Mouse (Mus musculus) adrenal gland, postnatal 4 days (tissue): Measurements from ENCODE around the gene Cpt1a. TPM values are rescaled to one million over a fixed set of nuclear protein-coding genes. Genes with fewer than 3 reads are reported as not detected.

ENCODE experiments used
- DNase-seq, 2 experiments: peaks; one replicate each; pipeline ENCODE4 v3.0.0; 2021 to 2022; ENCODE audit warnings: low spot score in 2 of 2, mixed read lengths in 2 of 2
- long read RNA-seq, 2 experiments: library from polyadenylated mRNA; stranded (forward); transcript quantifications; one replicate each; pipeline ENCODE4 v2.0.0; 2021
- total RNA-seq, 2 experiments: library from RNA; stranded (reverse); gene quantifications; 2 replicates each; pipeline ENCODE4 v1.2.3; 2021

The Cpt1a gene
- 100 to 1,000 TPM; 225 to 242 TPM for total RNA-seq
- long read RNA-seq, experiment 1, full-length matches to known transcripts = 32 of 58 reads
- long read RNA-seq, experiment 1, partial matches to known transcripts = 14 of 58 reads
- long read RNA-seq, experiment 1, other reads (novel, unspliced or antisense) = 12 of 58 reads
- long read RNA-seq, experiment 2, full-length matches to known transcripts = 77 of 162 reads
- long read RNA-seq, experiment 2, partial matches to known transcripts = 61 of 162 reads
- long read RNA-seq, experiment 2, other reads (novel, unspliced or antisense) = 24 of 162 reads

GRCm38 (mm10) chr19:3322261-3322969 lies at the start of gene Cpt1a:
TSS of gene Cpt1a (plus strand) at chr19:3322334.
- no peak for DNase-seq

- no peak for DNase-seq
These were observed 48.8 kb upstream of the Cpt1a start for GRCm38 (mm10) chr19:3273331-3273730.

- no peak for DNase-seq
These were observed 46.3 kb upstream of the Cpt1a start for GRCm38 (mm10) chr19:3275744-3276365.

GRCm38 (mm10) chr19:3281886-3282285 lies 40.2 kb upstream of the Cpt1a start:
- no peak for DNase-seq

GRCm38 (mm10) chr19:3282572-3283467 lies 39.3 kb upstream of the Cpt1a start, which contains the start of the genes Mrpl21 and Ighmbp2:
TSS of gene Mrpl21 (plus strand) at chr19:3282901.
TSS of gene Ighmbp2 (minus strand) at chr19:3283017.
- DNase-seq = peak; percentile 74 to 86

- no peak for DNase-seq
These were observed 33.1 kb upstream of the Cpt1a start for GRCm38 (mm10) chr19:3289006-3289405.

- peak; percentile 28 to 34 for DNase-seq
These were observed 30.1 kb upstream of the Cpt1a start for GRCm38 (mm10) chr19:3292028-3292427.

- no peak for DNase-seq
These were observed 29.1 kb upstream of the Cpt1a start for GRCm38 (mm10) chr19:3292993-3293392.

GRCm38 (mm10) chr19:3295245-3295644 lies 26.9 kb upstream of the Cpt1a start:
- DNase-seq = no peak

GRCm38 (mm10) chr19:3297034-3297433 lies 25.1 kb upstream of the Cpt1a start:
- no peak for DNase-seq

GRCm38 (mm10) chr19:3297775-3298174 lies 24.4 kb upstream of the Cpt1a start:
- DNase-seq = no peak

GRCm38 (mm10) chr19:3304017-3304416 lies 18.1 kb upstream of the Cpt1a start:
- no peak for DNase-seq

- no peak for DNase-seq
These were observed 14.8 kb upstream of the Cpt1a start for GRCm38 (mm10) chr19:3307175-3307949.

- DNase-seq = no peak
These were observed 2.8 kb upstream of the Cpt1a start for GRCm38 (mm10) chr19:3319341-3319740.

GRCm38 (mm10) chr19:3320086-3320485 lies 2.0 kb upstream of the Cpt1a start:
- no peak for DNase-seq

- DNase-seq = no peak
These were observed 1.3 kb upstream of the Cpt1a start for GRCm38 (mm10) chr19:3320801-3321200.

GRCm38 (mm10) chr19:3321617-3322016 lies 517 bp upstream of the Cpt1a start:
- peak; percentile 50 to 69 for DNase-seq

GRCm38 (mm10) chr19:3323201-3323621 lies 1.1 kb downstream of the Cpt1a start:
- peak; percentile 82 to 87 for DNase-seq

- DNase-seq = peak; percentile 46 to 67
These were observed 1.7 kb downstream of the Cpt1a start for GRCm38 (mm10) chr19:3323753-3324270.

GRCm38 (mm10) chr19:3324271-3324811 lies 2.2 kb downstream of the Cpt1a start:
- no peak for DNase-seq
